Mouse (Mus musculus) fibroblast of lung, adult 2 months (primary cell): ENCODE results near the gene Umod.

Experiments
- DNase-seq: peaks from one replicate; pipeline ENCODE4 v3.0.0-alpha.2; 2011; ENCODE audit warnings: low read depth

Umod gene

GRCm38 (mm10) chr7:119479256-119479655 is at the start of gene Umod:
Umod (minus strand) TSS chr7:119479282.
- DNase-seq = no peak

- no peak for DNase-seq
Observed at GRCm38 (mm10) chr7:119528617-119529016, 49.5 kb upstream of the Umod start.

GRCm38 (mm10) chr7:119527548-119527947 is 48.5 kb upstream of the Umod start:
- DNase-seq = no peak

- DNase-seq = no peak
Observed at GRCm38 (mm10) chr7:119527135-119527534, 48.1 kb upstream of the Umod start.

- no peak for DNase-seq
Observed at GRCm38 (mm10) chr7:119526486-119526885, 47.4 kb upstream of the Umod start.

GRCm38 (mm10) chr7:119525881-119526281 is 46.8 kb upstream of the Umod start:
- no peak for DNase-seq

GRCm38 (mm10) chr7:119523389-119523788 is 44.3 kb upstream of the Umod start, which contains the start of gene Pdilt:
Pdilt (minus strand) TSS chr7:119523489.
- DNase-seq = no peak

GRCm38 (mm10) chr7:119522385-119522784 is 43.3 kb upstream of the Umod start:
- DNase-seq = no peak

- no peak for DNase-seq
Observed at GRCm38 (mm10) chr7:119521816-119522215, 42.7 kb upstream of the Umod start.

- DNase-seq = no peak
Observed at GRCm38 (mm10) chr7:119519654-119520053, 40.6 kb upstream of the Umod start.

GRCm38 (mm10) chr7:119519163-119519562 is 40.1 kb upstream of the Umod start, which contains the start of gene Acsm5:
Acsm5 (plus strand) TSS chr7:119519463.
- DNase-seq = no peak

GRCm38 (mm10) chr7:119516272-119516558 is 37.1 kb upstream of the Umod start:
- DNase-seq = no peak

GRCm38 (mm10) chr7:119515492-119516271 is 36.6 kb upstream of the Umod start:
- DNase-seq = no peak

- no peak for DNase-seq
Observed at GRCm38 (mm10) chr7:119513056-119513455, 34.0 kb upstream of the Umod start.

GRCm38 (mm10) chr7:119511143-119511542 is 32.1 kb upstream of the Umod start:
- DNase-seq = no peak

GRCm38 (mm10) chr7:119490041-119490780 is 11.1 kb upstream of the Umod start:
- DNase-seq = no peak

GRCm38 (mm10) chr7:119486683-119487082 is 7.6 kb upstream of the Umod start:
- DNase-seq = no peak

GRCm38 (mm10) chr7:119484154-119484553 is 5.1 kb upstream of the Umod start:
- no peak for DNase-seq

- no peak for DNase-seq
Observed at GRCm38 (mm10) chr7:119476500-119477389, 2.3 kb downstream of the Umod start.

GRCm38 (mm10) chr7:119459185-119459584 is 19.9 kb downstream of the Umod start, which contains the start of gene Gp2:
Gp2 (minus strand) TSS chr7:119459285.
- DNase-seq = no peak

- DNase-seq = no peak
Observed at GRCm38 (mm10) chr7:119454192-119454591, 24.9 kb downstream of the Umod start.

GRCm38 (mm10) chr7:119443849-119444248 is 35.2 kb downstream of the Umod start:
- no peak for DNase-seq
